Mouse (Mus musculus) CH12.LX (cell line): ENCODE measurements around the gene Ccdc40. TPM values are rescaled to one million over a fixed set of nuclear protein-coding genes. Genes with fewer than 3 reads are reported as not detected.
A peak's percentile ranks its signal among the peaks of the same experiment; 100 is the strongest.

Experiments used
- DNase-seq: peaks from one replicate; pipeline ENCODE4 v3.0.0-alpha.2; 2013; ENCODE audit errors: extremely low read depth
- H3K27ac ChIP-seq: 2 replicates; pipeline ENCODE4 v1.5.1; 2012; ENCODE audit warnings: low read depth, mild to moderate bottlenecking, control low read depth, moderate library complexity; ENCODE audit not compliant: insufficient read depth
- H3K27me3 ChIP-seq: replicated peaks from 2 replicates; pipeline ENCODE3; 2012; ENCODE audit warnings: inconsistent platforms
- H3K36me3 ChIP-seq, 2 experiments: replicated peaks in 1 of 2; 2 replicates each; pipeline versions ENCODE3 to v1.6.1; 2012; ENCODE audit warnings: inconsistent platforms in 1 of 2, low read length in 1 of 2, mild to moderate bottlenecking in 1 of 2, mixed read lengths in 1 of 2, moderate library complexity in 1 of 2; ENCODE audit not compliant: control insufficient read depth in 1 of 2, insufficient read depth in 1 of 2
- H3K4me1 ChIP-seq, 2 experiments: 2 replicates each; pipeline ENCODE4 v1.6.1; 2012; ENCODE audit warnings: inconsistent platforms in 1 of 2, moderate library complexity in 1 of 2; ENCODE audit not compliant: insufficient read depth in 2 of 2, control insufficient read depth in 1 of 2
- H3K4me2 ChIP-seq: 2 replicates; pipeline ENCODE4 v1.6.1; 2012; ENCODE audit warnings: low read depth, mild to moderate bottlenecking, control low read depth; ENCODE audit not compliant: poor library complexity, insufficient read depth, severe bottlenecking
- H3K4me3 ChIP-seq, 3 experiments: fragments of 150-350 bp in 1 of 3; sonication (generic) in 1 of 3; replicated peaks in 1 of 3; 2 replicates each; pipeline versions ENCODE3 to v1.5.1; 2011 to 2012; ENCODE audit warnings: low read depth in 2 of 3, low read length in 2 of 3, mild to moderate bottlenecking in 2 of 3, moderate library complexity in 2 of 3, control low read depth in 1 of 3, improper control_type of control experiment in 1 of 3, inconsistent platforms in 1 of 3, mixed read lengths in 1 of 3; ENCODE audit not compliant: poor library complexity in 1 of 3
- H3K79me2 ChIP-seq: replicated peaks from 2 replicates; pipeline ENCODE4 v1.6.1; 2012; ENCODE audit warnings: mild to moderate bottlenecking, moderate library complexity; ENCODE audit not compliant: control insufficient read depth, poor library complexity, insufficient read depth, severe bottlenecking; ENCODE audit errors: extremely low read depth
- H3K9ac ChIP-seq: 2 replicates; pipeline ENCODE4 v1.6.1; 2012; ENCODE audit warnings: low read depth, mild to moderate bottlenecking, control low read depth, moderate library complexity; ENCODE audit not compliant: insufficient read depth
- H3K9me3 ChIP-seq: replicated peaks from 2 replicates; pipeline ENCODE3; 2012; ENCODE audit warnings: low read length, inconsistent platforms, mixed read lengths
- BHLHE40 ChIP-seq: IDR thresholded peaks from 2 replicates; pipeline ENCODE4 v1.6.1; 2011; ENCODE audit warnings: mild to moderate bottlenecking, low read depth, low read length, improper control_type of control experiment
- CHD1 ChIP-seq: IDR thresholded peaks from 2 replicates; pipeline ENCODE4 v1.6.1; 2012; ENCODE audit warnings: low read depth, low read length, improper control_type of control experiment, inconsistent platforms
- CHD2 ChIP-seq: IDR thresholded peaks from 2 replicates; pipeline ENCODE4 v1.6.1; 2011; ENCODE audit warnings: low read length, improper control_type of control experiment
- CTCF ChIP-seq, 2 experiments: IDR thresholded peaks in 1 of 2; conservative IDR thresholded peaks in 1 of 2; 2 replicates each; pipeline ENCODE4 v1.5.1; 2011 to 2012; ENCODE audit warnings: low read depth in 2 of 2, low read length in 2 of 2, improper control_type of control experiment in 1 of 2, inconsistent platforms in 1 of 2, mild to moderate bottlenecking in 1 of 2, moderate library complexity in 1 of 2
- E2F4 ChIP-seq: IDR thresholded peaks from 2 replicates; pipeline ENCODE4 v1.6.1; 2011; ENCODE audit warnings: low read depth, low read length, improper control_type of control experiment; ENCODE audit not compliant: insufficient replicate concordance
- ELF1 ChIP-seq: IDR thresholded peaks from 2 replicates; pipeline ENCODE4 v1.6.1; 2014; ENCODE audit warnings: low read depth, mild to moderate bottlenecking, inconsistent platforms, low read length, improper control_type of control experiment
- EP300 ChIP-seq: IDR thresholded peaks from 2 replicates; pipeline ENCODE4 v1.6.1; 2011; ENCODE audit warnings: low read length, improper control_type of control experiment
- ETS1 ChIP-seq: conservative IDR thresholded peaks from 2 replicates; pipeline ENCODE4 v1.6.1; 2012; ENCODE audit warnings: low read depth, mild to moderate bottlenecking, inconsistent platforms, low read length, improper control_type of control experiment, moderate library complexity
- HCFC1 ChIP-seq: IDR thresholded peaks from 2 replicates; pipeline ENCODE4 v1.6.1; 2012; ENCODE audit warnings: low read depth, mild to moderate bottlenecking, inconsistent platforms, low read length, improper control_type of control experiment
- JUND ChIP-seq: conservative IDR thresholded peaks from 2 replicates; pipeline ENCODE4 v1.6.1; 2011; ENCODE audit warnings: low read depth, low read length, improper control_type of control experiment
- KAT2A ChIP-seq: IDR thresholded peaks from 2 replicates; pipeline ENCODE4 v1.6.1; 2012; ENCODE audit warnings: low read length, improper control_type of control experiment, inconsistent platforms; ENCODE audit not compliant: insufficient replicate concordance
- MAFK ChIP-seq: IDR thresholded peaks from 2 replicates; pipeline ENCODE4 v1.6.1; 2011; ENCODE audit warnings: low read length, improper control_type of control experiment; ENCODE audit not compliant: insufficient replicate concordance
- MAX ChIP-seq: IDR thresholded peaks from 2 replicates; pipeline ENCODE4 v1.6.1; 2011; ENCODE audit warnings: low read length, improper control_type of control experiment
- MAZ ChIP-seq: IDR thresholded peaks from 2 replicates; pipeline ENCODE4 v1.6.1; 2012; ENCODE audit warnings: low read depth, mild to moderate bottlenecking, inconsistent platforms, low read length, improper control_type of control experiment, moderate library complexity
- MEF2A ChIP-seq: IDR thresholded peaks from 2 replicates; pipeline ENCODE4 v1.6.1; 2014; ENCODE audit warnings: low read depth, mild to moderate bottlenecking, inconsistent platforms, low read length, improper control_type of control experiment, borderline replicate concordance
- MXI1 ChIP-seq: IDR thresholded peaks from 2 replicates; pipeline ENCODE4 v1.6.1; 2011; ENCODE audit warnings: mild to moderate bottlenecking, low read depth, low read length, improper control_type of control experiment
- MYC ChIP-seq: IDR thresholded peaks from 2 replicates; pipeline ENCODE4 v1.6.1; 2011; ENCODE audit warnings: low read depth, mild to moderate bottlenecking, improper control_type of control experiment, low read length
- NELFE ChIP-seq: IDR thresholded peaks from 2 replicates; pipeline ENCODE4 v1.6.1; 2011; ENCODE audit warnings: low read depth, low read length, improper control_type of control experiment
- NRF1 ChIP-seq: IDR thresholded peaks from 2 replicates; pipeline ENCODE4 v1.6.1; 2014; ENCODE audit warnings: low read depth, mild to moderate bottlenecking, inconsistent platforms, low read length, improper control_type of control experiment, moderate library complexity
- PAX5 ChIP-seq: IDR thresholded peaks from 2 replicates; pipeline ENCODE4 v1.6.1; 2012; ENCODE audit warnings: low read length, inconsistent platforms, mixed read lengths
- POLR2A ChIP-seq: IDR thresholded peaks from 2 replicates; pipeline ENCODE4 v1.6.1; 2011; ENCODE audit warnings: low read depth, mild to moderate bottlenecking, improper control_type of control experiment, low read length
- POLR2AphosphoS2 ChIP-seq: IDR thresholded peaks from 2 replicates; pipeline ENCODE4 v1.6.1; 2011; ENCODE audit warnings: low read depth, low read length, improper control_type of control experiment
- RAD21 ChIP-seq: IDR thresholded peaks from 2 replicates; pipeline ENCODE4 v1.6.1; 2011; ENCODE audit warnings: low read depth, mild to moderate bottlenecking, low read length, improper control_type of control experiment, moderate library complexity
- RCOR1 ChIP-seq: conservative IDR thresholded peaks from 2 replicates; pipeline ENCODE4 v1.6.1; 2012; ENCODE audit warnings: low read depth, mild to moderate bottlenecking, inconsistent platforms, low read length, improper control_type of control experiment
- SMC3 ChIP-seq: IDR thresholded peaks from 2 replicates; pipeline ENCODE4 v1.6.1; 2011; ENCODE audit warnings: low read depth, low read length, improper control_type of control experiment
- TBP ChIP-seq: conservative IDR thresholded peaks from 2 replicates; pipeline ENCODE4 v1.6.1; 2011; ENCODE audit warnings: low read depth, low read length, improper control_type of control experiment
- TCF12 ChIP-seq: IDR thresholded peaks from 2 replicates; pipeline ENCODE4 v1.6.1; 2014; ENCODE audit warnings: low read depth, mild to moderate bottlenecking, inconsistent platforms, low read length, improper control_type of control experiment
- UBTF ChIP-seq: IDR thresholded peaks from 2 replicates; pipeline ENCODE4 v1.6.1; 2012; ENCODE audit warnings: low read depth, mild to moderate bottlenecking, inconsistent platforms, low read length, improper control_type of control experiment, moderate library complexity
- USF1 ChIP-seq: IDR thresholded peaks from 2 replicates; pipeline ENCODE4 v1.6.1; 2014; ENCODE audit warnings: low read depth, mild to moderate bottlenecking, inconsistent platforms, low read length, improper control_type of control experiment
- USF2 ChIP-seq: conservative IDR thresholded peaks from 2 replicates; pipeline ENCODE4 v1.6.1; 2011; ENCODE audit warnings: low read depth, low read length, improper control_type of control experiment
- ZC3H11A ChIP-seq: IDR thresholded peaks from 2 replicates; pipeline ENCODE4 v1.6.1; 2012; ENCODE audit warnings: low read depth, mild to moderate bottlenecking, inconsistent platforms, low read length, improper control_type of control experiment
- ZKSCAN1 ChIP-seq: IDR thresholded peaks from 2 replicates; pipeline ENCODE4 v1.6.1; 2012; ENCODE audit warnings: low read depth, inconsistent platforms, low read length, improper control_type of control experiment, borderline replicate concordance
- ZMIZ1 ChIP-seq: IDR thresholded peaks from 2 replicates; pipeline ENCODE4 v1.6.1; 2012; ENCODE audit warnings: low read depth, mild to moderate bottlenecking, inconsistent platforms, low read length, improper control_type of control experiment
- ZNF384 ChIP-seq: IDR thresholded peaks from 2 replicates; pipeline ENCODE4 v1.6.1; 2012; ENCODE audit warnings: low read depth, low read length, improper control_type of control experiment, inconsistent platforms
- dilution Hi-C: fragments of 300-500 bp; cut with MboI; formaldehyde crosslinking; loops from 2 replicates; pipeline ENCODE4 v1.14.3; 2020; ENCODE audit warnings: low sequenced_read_pairs; ENCODE audit not compliant: extremely low pct_unique_long_range_greater_than_20kb, extremely low pct_ligation_motif_present
- in situ Hi-C: fragments of 300-500 bp; cut with MboI; formaldehyde crosslinking; loops from 3 replicates; pipeline ENCODE4 v1.14.3; 2019; ENCODE audit warnings: low sequenced_read_pairs, low pct_ligation_motif_present, low pct_unique_long_range_greater_than_20kb, mixed read lengths
- polyA plus RNA-seq: library from polyadenylated mRNA; unstranded; fragments of >175 nt; gene quantifications from 2 replicates; pipeline ENCODE4 v1.2.1, GENCODE M21; 2012; ENCODE audit warnings: low read depth; ENCODE audit not compliant: insufficient read length
- total RNA-seq, 2 experiments: library from RNA; depleted of rRNA; stranded (reverse); fragments of 300-350 nt in 1 of 2; fragments of >200 nt in 1 of 2; gene quantifications; 2 replicates each; pipeline ENCODE4 v1.2.3; 2012 to 2014

The Ccdc40 gene
- total and polyA plus RNA-seq, 3 experiments: 0.97 to 1.4 (median 1.3) TPM

GRCm38 (mm10) chr11:119190498-119190897, 37.9 kb upstream of the Ccdc40 start (continued):
- peak; percentile 93 for TF ChIP-seq MAZ
- peak; percentile 93 for TF ChIP-seq MAX
- TF ChIP-seq ETS1: peak; percentile 97
- TF ChIP-seq UBTF: peak; percentile 70; the same call in 1 of the 2 replicates
- peak; percentile 58 for TF ChIP-seq USF2
- TF ChIP-seq PAX5: no peak
- TF ChIP-seq USF1: peak; percentile 80
- TF ChIP-seq BHLHE40: peak; percentile 90
- TF ChIP-seq RCOR1: peak; percentile 78; the same call in 1 of the 2 replicates
- TF ChIP-seq NELFE: peak; percentile 72; the same call in 1 of the 2 replicates
- TF ChIP-seq MEF2A: peak; percentile 87
- TF ChIP-seq ZC3H11A: peak; percentile 93
- TF ChIP-seq KAT2A: 0 out of 2 replicates have a peak, but pooled peaks have one; percentile 12
- TF ChIP-seq ZMIZ1: no peak; the same call in 1 of the 2 replicates
- peak; percentile 55; the same call in 1 of the 2 replicates for TF ChIP-seq HCFC1
- no peak for TF ChIP-seq CHD1

- Histone ChIP-seq H3K36me3 (no peaks in the 10 kb centered on the region), H3K4me3 (peak overlapping the region in 2 of 3 experiments; percentile 26 to 48), H3K4me2 (peak overlapping the region; percentile 53; the same call in 1 of the 2 replicates), H3K4me1 (peaks cover 62 to 87% of the 10 kb centered on the region in 2 experiments), H3K27ac (peak overlapping the region; percentile 99), H3K27me3 (peaks cover 3% of the 10 kb centered on the region), H3K79me2 (no peaks in the 10 kb centered on the region), H3K9me3 (no peaks in the 10 kb centered on the region), H3K9ac (peak overlapping the region; percentile 87)
- DNase-seq: peak; percentile 99
- in situ Hi-C loops: loop anchor here (5.0 kb wide), 1 partner anchor 99 kb away; no protein-coding TSS in a partner anchor
- dilution Hi-C loops: no loop called here
- TF ChIP-seq MAX (peak; percentile 94), USF1 (no peak), SMC3 (peak; percentile 14), CHD2 (peak; percentile 91), ZNF384 (peak; percentile 35; the same call in 1 of the 2 replicates), TCF12 (peak; percentile 100), CHD1 (no peak), MEF2A (peak; percentile 86), RCOR1 (peak; percentile 92), ELF1 (peak; percentile 76), E2F4 (no peak), USF2 (no peak), POLR2AphosphoS2 (no peak; the same call in 1 of the 2 replicates), ZKSCAN1 (no peak), RAD21 (no peak; the same call in 1 of the 2 replicates), POLR2A (no peak), MYC (peak; percentile 95), NELFE (peak; percentile 53), JUND (peak; percentile 80), MAZ (peak; percentile 96), HCFC1 (peak; percentile 72), BHLHE40 (peak; percentile 87), EP300 (peak; percentile 99), TBP (peak; percentile 58), UBTF (no peak; the same call in 1 of the 2 replicates), MAFK (peak; percentile 79; the same call in 1 of the 2 replicates), MXI1 (peak; percentile 94), NRF1 (peak; percentile 36; the same call in 1 of the 2 replicates), CTCF (conservative IDR thresholded peaks at IDR 0.05 in 1 of 2, IDR thresholded peaks at IDR 0.05 in 1 of 2; ENCODE audit: low read depth in 2 of 2, low read length in 2 of 2) (peak in 1 of 2 experiments; percentile 10; a peak in 1 of 4 replicates), KAT2A (peak; percentile 86; the same call in 1 of the 2 replicates), ETS1 (peak; percentile 99)
Measured at GRCm38 (mm10) chr11:119191606-119192081, 36.7 kb upstream of the Ccdc40 start.
